Mouse (Mus musculus): ENCODE measurements around the gene Fam189a2.

Gene Fam189a2

DNA sequence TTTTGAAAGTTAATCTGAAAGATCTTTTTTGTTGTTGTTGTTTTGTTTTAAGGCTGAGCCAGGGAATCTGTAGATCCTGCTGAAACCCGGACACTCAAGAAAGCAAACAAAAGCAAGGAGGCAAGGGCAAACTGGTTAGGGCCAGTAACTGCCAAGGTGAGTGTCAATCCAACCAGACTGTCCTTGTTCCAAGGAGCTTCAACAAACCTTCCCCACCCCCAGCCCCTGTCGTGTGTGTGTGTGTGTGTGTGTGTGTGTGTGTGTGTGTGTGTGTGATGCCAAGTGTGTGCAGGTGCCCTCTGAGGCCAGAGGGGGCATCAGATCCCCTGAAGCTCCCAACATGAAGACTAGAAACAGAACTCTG lies 62.0 kb downstream of the Fam189a2 start:
- DNase-seq: no peak

DNA sequence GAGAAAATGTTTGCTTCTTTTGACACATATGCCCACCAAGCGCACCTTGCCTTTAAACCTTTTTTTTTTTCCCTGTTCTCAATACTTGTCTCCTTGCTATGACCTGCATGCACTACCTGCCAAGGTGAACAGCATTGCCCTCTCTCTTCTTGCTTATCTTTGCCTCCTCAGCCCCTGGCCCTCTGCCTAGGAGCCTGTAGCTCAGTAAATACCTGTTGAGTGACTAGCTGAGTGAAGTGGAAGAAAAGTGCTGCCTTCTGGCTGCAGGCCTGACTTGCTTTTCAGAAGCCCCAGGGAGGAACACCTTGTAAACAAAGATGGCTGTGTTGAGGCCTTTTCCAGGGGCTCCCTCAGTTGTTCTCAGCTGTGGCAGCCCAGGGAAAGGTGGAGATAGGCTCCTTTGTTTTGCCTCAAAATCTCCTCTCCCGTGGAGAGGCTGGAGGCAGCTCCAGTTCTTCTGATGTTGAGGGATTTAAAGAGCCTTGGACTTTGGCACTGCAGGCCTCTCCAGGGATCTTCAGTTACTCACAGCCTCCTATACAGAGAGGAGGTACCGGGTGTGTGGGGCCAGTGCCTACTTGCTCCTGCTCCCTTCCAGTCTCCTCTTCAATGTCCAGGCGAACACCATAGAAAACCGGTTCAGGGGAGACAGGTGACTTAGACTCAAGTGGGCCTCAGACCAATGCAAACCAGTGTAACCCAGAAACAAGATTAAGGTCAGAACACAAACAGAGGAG lies 62.5 kb downstream of the Fam189a2 start:
- no peak for DNase-seq

DNA sequence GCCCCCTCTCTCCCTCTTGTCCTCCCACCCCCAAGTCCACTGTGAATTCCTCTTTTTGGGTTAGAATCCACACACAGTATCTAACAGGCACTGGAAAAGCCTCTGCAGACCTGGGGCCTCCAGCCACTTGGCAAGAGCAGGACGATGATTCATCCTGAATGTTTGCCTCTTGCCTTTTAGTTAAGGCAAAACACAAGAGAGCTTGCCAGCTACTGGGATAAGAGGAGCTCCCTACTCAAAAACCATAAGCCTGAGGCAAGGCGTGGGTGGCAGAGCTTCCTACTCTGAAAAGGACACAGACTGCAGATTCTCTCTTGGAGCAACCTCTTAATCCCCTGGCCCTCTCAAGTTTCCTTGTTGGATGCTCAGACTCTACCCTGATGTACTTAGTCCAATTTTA lies 63.7 kb downstream of the Fam189a2 start:
- no peak for DNase-seq

DNA sequence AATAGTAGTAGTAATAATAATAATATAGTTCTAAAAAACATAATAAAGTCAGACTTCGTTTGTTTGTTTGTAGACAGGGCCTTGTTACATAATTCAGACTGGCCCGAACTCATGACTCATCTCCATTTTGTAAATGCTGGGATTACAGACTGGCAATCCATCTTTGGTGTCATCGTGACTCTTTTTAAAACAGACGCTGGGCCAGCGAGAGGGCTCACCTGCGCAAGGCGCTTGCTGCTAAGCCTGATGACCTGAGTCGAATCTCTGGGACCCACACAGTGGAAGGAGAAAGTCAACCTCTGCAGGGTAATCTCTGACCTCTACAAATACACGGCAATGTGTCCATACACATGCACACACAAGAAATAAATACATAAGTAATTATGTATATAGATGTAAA lies 64.4 kb downstream of the Fam189a2 start:
- DNase-seq: no peak

DNA sequence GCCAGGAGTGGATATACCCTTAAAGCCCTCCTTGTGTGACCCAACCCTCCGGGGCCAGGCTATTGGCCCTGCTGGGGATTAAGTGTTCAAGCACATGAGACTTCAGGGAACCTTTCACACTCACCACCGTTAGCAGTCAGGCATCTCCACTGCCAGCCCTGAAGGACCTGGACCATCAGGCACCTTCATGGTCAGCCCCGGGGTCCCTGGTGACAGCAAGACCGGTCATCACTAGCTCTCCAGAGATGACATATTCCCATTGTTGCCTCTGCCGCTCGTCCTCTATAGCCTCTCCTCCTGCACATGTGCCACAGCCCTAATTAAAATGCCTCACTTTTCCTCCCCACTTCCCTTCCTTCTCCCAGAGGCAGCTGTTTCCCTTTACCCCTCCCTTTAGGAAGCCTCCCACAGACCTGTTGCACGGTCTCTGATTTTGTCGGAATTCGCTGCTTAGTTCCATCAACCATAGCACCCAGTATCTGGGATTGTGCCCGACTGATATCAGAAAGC lies 66.4 kb downstream of the Fam189a2 start:
- no peak for DNase-seq

DNA sequence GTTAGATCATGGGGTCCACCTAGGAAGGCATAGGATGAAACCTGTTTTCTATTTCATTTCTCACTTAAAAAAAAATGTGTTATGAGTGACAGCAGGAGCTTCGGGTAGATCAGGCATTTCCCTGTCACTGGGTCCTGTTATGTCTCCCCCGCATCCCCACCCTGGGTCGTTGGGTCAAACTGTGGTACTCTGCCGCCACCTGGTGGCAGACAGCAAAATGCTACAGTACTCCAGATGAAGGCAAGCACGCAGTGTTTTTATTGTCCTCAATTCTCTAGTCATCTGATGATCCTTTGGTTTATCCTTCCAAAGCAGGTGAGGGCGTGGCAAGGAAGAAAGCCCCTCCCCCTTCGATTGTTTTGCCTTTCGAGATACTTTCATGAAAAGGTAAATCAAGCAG lies 69.3 kb downstream of the Fam189a2 start:
- peak; percentile 82 for DNase-seq

DNA sequence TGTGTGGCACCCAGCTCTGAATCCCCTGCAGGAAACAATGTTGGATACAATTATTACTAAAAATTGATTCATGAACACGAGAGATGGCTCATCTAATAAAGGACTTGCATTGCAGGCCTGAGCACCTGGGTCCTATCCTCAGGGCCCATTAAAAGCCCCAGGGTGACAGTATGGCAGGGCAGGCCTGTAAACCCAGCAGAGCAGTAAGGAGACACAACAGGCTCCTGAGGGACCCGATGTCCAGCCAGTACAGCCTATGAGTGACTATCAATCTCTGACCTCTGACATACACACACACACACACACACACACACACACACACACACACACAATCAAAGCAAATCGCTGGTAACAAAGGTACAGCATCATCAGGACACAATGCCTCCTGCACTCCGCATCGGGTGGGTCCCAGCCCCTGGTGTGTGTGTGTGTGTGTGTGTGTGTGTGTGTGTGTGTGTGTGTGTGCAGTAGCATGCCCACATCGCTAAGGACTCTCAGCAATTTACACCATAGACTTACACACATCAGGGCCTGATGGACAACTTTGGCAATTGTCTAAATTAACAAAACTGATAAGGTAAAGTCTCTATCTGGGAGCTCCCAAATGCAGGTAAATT lies 69.9 kb downstream of the Fam189a2 start:
- DNase-seq: no peak

DNA sequence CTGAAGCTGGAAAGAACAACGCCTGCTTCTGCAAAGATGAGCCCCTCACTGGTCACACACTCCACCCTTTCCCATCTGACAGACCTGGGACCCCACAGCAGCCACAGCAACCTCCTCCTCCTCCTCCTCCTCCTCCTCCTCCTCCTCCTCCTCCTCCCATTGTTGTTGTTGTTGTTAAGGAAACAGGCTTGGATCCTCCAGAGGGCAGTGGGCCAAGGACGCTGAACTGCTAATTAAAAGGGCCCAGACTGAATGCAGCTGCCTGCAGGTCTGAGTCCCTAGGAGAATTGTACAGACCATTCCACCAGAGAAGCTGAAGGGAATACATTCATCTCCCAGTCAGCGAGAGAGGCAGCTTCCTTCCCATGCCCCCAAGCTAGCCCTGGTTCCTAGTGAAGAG lies 70.5 kb downstream of the Fam189a2 start:
- no peak for DNase-seq

DNA sequence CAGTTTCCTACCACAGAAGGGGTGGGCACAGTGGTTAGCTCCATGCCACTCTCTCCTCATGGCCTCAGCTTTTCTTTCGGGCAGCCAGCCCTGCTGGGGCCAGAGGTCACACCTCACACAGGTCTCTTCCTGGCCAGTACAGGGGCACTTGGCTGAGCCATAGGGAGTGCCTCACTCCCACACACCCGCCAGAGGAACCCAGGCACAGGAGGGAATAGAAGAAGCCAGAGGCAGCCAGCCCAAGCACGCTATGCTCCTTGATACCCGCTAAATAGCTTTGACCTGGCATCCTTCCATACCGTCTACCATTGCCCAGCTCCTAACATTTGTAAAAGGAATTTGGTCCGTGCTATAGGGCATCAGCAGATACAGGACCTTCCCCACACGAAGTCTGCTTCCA lies 70.9 kb downstream of the Fam189a2 start:
- no peak for DNase-seq

DNA sequence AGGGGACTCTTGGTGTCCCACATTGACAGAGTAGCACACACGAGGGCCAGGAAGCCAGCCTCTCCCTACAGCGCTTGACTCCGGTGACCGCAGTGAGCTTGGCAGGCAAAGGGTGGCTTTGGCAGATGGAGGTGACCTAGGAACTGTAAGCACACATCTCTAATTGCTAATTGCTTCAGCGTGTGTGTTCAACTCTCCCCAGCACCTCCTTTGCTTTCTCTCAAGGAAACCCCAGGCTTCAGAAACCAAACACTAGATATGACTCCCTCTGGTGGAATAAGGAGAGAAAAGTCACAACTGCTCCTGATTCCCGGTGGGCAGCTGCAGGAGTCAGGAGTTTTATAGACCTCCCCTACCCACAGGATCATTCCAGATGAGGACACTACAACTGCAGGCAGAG lies 71.9 kb downstream of the Fam189a2 start:
- DNase-seq: peak; percentile 70

DNA sequence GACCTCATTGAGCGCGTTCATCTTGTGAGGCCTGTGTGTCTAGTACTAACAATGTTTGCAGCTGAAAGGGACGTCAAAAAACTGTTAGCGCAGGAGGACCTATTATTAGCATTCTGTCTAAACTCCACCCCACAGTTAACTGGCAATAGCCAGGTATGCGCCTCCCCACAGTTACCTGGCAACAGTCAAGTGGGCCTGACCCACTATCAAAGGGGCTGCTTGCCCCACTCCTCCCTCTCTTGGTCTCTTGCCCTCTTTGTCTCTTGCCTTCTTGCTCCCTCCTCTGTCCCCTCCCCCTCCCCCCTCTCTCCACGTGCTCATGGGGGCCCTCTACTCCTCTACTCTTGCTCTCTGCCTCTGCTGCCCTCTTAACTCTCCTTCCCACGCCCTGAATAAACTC lies 73.3 kb downstream of the Fam189a2 start:
- no peak for DNase-seq

DNA sequence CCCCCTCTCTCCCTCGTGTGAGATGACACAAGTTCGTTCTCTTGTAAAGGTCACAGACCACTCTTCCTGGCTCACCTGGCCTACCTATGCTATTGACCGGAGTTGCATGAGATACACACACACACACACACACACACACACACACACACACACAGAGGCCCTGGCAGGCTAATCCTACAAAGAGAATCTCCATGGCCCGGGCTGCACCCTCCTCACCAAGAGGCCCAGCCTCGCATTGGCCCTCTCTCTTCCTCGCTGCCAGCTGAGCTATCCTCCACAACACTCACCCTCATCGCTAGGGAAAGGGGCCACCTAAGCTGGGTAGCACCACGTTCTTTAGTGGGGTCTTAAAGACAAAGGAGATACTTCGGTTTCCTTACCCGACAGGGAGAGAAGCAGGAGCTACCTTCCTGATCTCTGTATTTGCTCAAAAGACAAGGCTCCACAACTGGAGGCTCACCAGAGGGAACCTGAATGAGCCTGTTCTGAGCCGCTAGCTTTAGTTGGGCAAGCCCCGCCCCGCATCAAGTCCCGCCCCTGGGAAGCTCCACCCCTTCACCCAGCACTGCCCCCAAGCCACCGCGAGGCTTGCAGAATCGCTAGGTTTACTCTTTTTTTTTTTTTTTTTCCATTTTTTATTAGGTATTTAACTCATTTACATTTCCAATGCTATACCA lies 74.4 kb downstream of the Fam189a2 start:
- no peak for DNase-seq

DNA sequence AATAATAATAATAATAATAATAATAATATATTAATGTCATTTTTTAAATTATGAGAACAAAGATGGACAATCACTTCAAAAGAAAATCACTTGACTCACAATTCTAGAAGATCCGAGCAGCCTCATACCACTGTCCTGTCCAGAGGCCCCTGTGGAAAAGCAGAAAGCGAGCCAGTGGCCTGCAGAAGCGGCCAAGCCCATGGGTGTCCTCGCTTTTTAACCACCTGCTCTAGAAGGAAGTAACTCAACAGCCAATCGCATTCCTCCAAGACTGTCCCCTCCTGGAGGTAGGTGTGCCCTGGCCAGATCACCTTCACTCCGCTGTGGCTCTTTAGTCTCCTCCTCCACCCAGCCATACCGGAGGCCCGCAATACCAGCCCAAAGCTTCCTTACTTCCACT lies 75.4 kb downstream of the Fam189a2 start:
- no peak for DNase-seq

DNA sequence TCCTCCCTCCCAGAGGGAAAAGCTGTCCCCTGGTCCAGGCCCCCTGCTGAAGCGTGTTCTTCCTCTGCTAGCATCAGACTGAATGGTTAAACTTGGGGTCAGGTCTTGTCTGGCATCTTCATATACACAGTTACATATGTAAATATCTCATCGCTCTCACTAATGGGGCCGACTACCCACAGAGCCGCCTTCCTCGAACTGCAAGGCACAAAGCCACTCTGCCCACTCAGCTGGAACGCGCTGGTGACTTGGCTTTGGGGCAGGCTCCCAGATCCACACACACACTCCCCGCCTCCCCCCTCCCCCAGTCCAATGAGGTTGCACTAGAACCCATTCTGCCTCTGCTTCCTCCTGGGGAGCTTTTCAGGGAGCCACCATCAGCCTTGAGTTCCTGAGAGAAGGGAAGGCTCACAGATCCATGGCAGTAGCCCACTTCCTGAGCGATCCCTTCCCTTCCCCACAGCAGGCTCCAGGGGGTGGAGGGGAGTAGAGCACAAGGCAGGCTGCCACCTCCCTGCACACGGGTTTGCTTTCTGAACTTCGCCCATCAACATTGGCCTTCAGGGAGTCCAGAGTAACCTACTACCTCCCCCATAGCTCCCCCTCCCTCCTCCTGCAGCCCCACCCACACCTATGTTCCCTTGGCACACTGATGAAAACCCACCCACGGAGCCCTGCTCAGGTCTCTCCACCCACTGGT lies 82.4 kb downstream of the Fam189a2 start:
- no peak for DNase-seq

DNA sequence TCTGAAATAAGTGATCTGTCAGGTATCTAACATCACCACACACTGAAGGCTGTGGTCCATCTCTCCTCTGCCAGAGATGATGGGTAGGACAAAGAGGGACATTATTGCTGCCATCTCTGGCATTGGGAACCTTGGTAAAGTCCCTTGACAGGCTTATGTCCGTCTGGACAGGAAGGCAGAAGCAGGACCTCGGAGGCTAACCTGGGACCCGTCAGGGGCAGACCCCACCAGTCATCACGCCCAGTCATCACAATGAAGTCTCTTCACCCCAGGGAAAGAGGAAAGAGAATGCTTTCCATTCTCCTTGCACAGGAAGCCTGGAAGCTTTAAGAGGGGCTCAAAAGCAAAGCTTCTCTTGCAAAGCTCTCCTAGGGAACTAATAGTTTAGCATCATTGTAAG lies 82.9 kb downstream of the Fam189a2 start:
- DNase-seq: no peak

DNA sequence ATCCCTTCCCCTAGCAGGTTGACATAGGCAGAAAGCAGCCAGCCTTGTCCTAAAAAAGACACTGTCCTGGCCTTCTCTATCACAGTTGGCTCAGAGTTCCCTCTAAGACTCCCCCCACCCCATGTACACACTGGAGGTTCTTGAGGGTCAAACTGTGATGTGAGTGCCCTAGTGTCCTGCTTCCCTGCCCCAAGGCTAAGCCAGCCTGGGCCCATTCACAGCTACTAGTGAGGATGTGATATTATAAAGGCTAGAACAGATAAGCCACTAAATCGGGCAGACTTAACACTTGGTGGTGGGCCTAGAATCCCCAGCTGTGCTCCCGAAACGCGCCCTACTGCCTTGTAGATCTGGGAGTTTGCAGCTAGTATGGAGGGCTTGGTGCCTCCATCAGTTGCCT lies 84.1 kb downstream of the Fam189a2 start:
- DNase-seq: no peak

DNA sequence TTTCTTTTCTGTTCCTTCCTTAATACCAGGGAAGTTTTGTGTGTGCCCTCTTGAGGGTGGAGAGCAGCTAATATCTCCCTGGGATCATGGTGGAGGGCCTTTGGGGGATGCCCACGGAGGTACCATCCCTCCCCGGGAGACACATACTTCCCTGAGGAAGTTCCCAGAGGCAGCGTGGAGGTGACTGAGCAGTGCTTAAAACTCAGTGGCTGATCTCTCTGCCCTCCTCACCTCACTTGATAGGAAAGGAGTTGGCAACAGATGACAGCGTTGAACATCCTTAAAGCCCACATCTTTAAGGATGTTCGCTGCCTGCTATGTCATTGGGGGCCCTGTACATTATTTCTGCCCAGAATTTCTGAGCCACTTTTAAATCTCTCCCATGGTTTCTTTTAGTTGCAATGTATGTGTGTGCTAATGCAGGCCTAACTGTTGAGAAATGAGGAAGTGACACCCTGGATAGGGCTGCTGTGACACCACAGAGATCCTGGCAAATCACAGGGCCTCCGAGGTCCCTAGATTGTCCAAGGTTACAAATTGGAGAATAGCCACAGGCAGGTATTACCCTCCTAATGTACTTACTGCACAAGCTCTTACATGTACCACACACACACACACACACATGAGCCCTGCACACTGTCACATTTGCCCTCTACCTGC lies 84.7 kb downstream of the Fam189a2 start:
- DNase-seq: no peak

DNA sequence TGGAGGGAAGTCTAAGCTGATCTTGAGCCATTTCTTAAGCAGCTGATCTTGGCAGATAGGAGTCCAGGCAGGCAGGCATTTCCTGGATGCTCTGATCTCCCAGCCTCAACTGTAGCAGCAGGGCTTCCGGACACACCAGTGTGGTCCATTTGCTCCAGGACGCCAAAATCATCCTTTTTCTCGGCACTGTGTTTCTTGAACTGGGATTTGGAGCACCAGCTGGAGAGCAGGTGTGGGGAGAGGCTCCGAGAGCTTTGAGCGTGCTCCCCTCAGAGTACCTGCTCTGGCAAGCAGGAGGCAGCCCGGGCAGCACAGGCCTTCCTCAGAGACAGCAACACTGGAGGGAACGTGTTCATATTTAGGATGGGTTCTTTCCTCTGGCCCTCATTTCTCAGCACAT lies 87.9 kb downstream of the Fam189a2 start:
- DNase-seq: no peak

DNA sequence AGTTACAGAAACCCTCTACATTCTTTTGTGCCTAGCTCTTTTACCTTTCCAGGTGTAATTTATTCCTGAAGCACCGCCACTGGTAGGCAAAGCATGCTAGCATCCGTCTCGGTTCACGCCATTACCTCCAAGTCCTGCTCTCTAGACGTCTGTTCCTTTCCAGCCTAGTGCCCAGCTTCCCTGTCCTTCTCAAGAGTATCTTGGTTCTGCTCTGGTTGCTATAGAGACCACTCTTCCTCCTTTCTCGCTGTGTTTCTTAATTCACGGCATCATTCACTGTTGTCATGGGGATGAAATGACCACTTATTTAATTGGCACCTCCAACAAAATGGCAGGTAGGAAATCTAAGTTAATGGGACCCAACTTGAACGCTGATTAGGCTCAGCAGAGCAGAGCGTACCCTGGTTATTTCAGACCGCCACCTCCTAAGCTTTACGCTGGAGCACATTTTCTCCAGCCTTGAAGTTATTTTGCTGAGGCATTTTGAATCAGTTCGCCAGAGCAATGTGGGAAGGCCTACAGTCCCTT lies 89.3 kb downstream of the Fam189a2 start:
- no peak for DNase-seq

DNA sequence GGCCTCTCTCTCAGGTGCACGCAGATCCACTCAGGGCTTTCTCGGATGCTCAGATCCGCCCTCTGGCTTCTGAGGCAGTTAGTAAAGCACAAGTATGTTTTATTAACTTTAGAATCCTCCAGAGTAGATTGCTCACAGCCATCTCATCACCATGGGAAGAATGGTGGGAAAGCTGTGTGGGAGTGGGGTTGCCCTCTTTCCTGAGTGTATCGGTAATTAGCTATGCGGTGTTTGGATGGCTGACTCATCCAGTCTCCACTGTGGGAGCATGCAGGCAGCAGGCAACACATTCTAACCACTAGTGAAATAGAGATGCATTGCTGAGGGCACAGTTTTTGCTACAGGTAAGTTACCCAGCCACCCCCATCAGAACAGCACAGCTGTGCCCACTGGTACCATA lies 100.0 kb downstream of the Fam189a2 start:
- no peak for DNase-seq

DNA sequence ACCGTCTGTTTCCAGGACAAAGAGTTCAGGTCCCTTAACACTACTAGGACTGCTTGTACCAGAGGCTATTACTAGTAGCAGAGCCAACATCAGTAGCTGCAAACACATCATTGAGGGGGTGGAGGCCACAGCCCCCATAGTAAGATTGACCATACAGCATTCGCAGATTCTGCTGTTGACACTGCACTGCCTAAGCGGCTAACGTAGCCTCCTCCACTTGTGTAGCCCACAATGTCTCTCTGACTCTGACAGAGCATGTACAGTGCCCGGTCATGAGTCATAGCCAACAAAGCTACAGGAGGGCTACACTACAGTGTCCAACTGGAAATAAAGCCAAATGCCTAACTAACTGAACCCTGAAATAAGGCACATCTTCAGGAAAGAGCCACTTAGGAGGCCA lies 105.3 kb downstream of the Fam189a2 start:
- DNase-seq: no peak

DNA sequence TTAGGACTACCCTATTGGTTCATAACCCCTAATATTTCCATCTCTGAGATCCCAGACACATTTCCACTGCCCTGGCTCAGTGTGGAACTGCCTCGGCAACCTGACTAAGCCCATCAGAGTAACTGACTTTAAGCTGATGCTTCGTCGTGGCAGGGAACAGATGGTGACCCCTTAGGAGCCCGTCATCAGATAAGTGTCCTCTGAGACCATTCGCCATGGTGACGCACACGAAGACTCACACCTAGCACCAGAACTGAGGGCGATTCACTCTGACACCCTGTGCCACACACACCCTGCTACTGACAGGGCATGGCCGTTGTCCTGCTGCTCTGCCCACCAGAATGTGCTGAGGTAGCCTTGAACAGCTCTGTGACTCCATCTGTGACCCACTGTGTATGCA lies 106.0 kb downstream of the Fam189a2 start:
- no peak for DNase-seq

DNA sequence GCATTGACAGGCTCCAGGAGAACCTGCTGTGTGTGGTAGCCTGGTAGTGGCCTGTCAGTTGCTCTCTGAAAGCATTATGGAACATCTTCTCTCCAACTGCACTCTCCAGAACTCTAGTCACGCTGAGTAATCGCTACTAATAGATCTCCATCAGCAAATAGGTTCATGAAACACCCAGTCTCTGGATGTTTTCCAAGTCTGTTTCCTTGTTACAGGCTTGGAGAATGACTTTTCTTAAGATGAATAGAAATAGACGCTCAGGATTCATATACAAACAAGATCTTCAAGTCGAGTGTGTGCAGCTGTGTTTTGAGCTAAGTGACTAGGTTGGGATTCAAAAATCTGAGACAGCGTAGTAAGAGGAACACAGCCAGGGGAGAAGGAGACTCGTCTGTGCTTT lies 106.8 kb downstream of the Fam189a2 start:
- DNase-seq: no peak

Data from embryo, embryonic 11 days (tissue).